Mouse (Mus musculus): ENCODE measurements at regions not wholly inside any gene's neighbourhood (a gene's known extent, or its start where the extent isn't known, plus 50 kb on each side); places are given as distances from the start of the nearest gene placed in this dataset.

- TF ChIP-seq POLR2A (IDR thresholded peaks at IDR 0.05; ENCODE audit: borderline replicate concordance, insufficient read depth, low read length), result no peak
- no peak for TF ChIP-seq CTCF (IDR thresholded peaks at IDR 0.05; ENCODE audit: borderline replicate concordance, insufficient read depth, low read depth, low read length)
These were observed 246.3 kb upstream of the Maf start for GRCm38 (mm10) chr8:115953783-115954470.

All from cerebellum, adult 2 months (tissue).